Mouse (Mus musculus) erythroblast, embryonic 14.5 days (primary cell): ENCODE data around the gene Coa3.

Experiments
- GATA1 ChIP-seq: IDR thresholded peaks from 2 replicates; pipeline ENCODE4 v1.6.1; 2012; ENCODE audit warnings: low read length, inconsistent platforms, mixed read lengths
- TAL1 ChIP-seq: IDR thresholded peaks from 3 replicates; pipeline ENCODE4 v1.6.1; 2012; ENCODE audit warnings: low read length, inconsistent platforms, mixed read lengths

GRCm38 (mm10) chr11:101229361-101229900 is 49.5 kb downstream of the Coa3 start:
- no peak for TF ChIP-seq GATA1
- no peak for TF ChIP-seq TAL1
